Mouse (Mus musculus) left cerebral cortex, adult 2 months (tissue): ENCODE results near the gene Sinhcaf. TPM values are rescaled to one million over a fixed set of nuclear protein-coding genes. Genes with fewer than 3 reads are reported as not detected.
A peak's percentile ranks its signal among the peaks of the same experiment; 100 is the strongest.

Source experiments
- DNase-seq, 2 experiments: peaks; one replicate each; pipeline ENCODE4 v3.0.0; 2021 to 2022; ENCODE audit warnings: low spot score in 2 of 2, mixed read lengths in 1 of 2; ENCODE audit errors: extremely low spot score in 1 of 2
- H3K27ac ChIP-seq: fragments of 200-600 bp; 2 replicates; pipeline ENCODE4 v1.8.1; 2022
- H3K4me3 ChIP-seq: fragments of 200-600 bp; 2 replicates; pipeline ENCODE4 v1.8.1; 2022
- CTCF ChIP-seq: fragments of 200-600 bp; IDR thresholded peaks from 2 replicates; pipeline ENCODE4 v1.8.1; 2022; ENCODE audit warnings: antibody characterized with exemption, mild to moderate bottlenecking, moderate library complexity
- intact Hi-C: fragments of 180-260 bp; cut with DNase I; formaldehyde crosslinking; loops from one replicate; pipeline ENCODE4 v1.15.1; 2025
- total RNA-seq, 2 experiments: library from RNA; stranded (reverse); gene quantifications; 2 replicates each; pipeline ENCODE4 v1.2.3; 2021

The Sinhcaf gene
- total RNA-seq, 2 experiments from 2014 or later: 3.3 to 4.4 TPM

DNA sequence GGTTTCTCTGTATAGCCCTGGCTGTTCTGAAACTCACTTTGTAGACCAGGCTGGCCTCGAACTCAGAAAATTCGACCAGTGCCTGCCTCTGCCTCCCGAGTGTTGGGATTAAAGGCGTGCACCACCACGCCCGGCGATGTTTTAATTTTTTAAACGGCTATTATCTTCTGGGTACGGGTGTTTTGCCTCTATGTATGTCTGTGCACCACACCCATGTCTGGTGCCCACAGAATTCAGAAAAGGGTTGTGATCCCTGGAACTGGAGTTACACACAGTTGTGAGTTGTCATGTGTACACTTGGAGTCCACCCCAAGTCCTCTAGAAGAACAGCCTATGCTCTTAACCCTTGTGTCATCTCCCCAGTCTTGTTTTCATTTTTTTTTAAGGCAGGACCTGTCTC, 39.3 kb downstream of the Sinhcaf start:
- no peak for DNase-seq
- no peak for TF ChIP-seq CTCF
- H3K4me3 ChIP-seq: no peak overlapping the region
- H3K27ac ChIP-seq: no peak overlapping the region
- intact Hi-C loops: no loop called here

DNA sequence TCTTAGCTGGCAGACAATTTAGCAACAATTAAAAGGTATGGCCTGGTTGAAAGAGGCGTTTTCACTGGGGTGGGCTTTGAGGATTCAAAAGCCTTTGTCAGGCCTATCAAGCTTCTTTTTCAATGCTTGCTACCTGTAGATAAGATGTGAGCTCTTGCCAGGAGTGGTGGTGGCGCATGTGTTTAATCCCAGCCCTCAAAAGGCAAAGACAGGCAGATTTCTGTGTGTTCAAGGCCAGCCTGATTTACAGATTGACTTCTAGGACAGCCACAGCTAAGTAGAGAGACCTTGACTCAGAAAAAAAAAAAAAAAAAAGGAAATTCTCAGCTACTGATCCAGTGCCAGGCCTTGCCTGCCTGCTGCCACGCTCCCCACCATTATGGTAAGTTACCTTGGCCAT, 43.5 kb downstream of the Sinhcaf start:
- intact Hi-C loops: no loop called here
- no peak overlapping the region for H3K4me3 ChIP-seq
- TF ChIP-seq CTCF: no peak
- no peak for DNase-seq
- no peak overlapping the region for H3K27ac ChIP-seq

DNA sequence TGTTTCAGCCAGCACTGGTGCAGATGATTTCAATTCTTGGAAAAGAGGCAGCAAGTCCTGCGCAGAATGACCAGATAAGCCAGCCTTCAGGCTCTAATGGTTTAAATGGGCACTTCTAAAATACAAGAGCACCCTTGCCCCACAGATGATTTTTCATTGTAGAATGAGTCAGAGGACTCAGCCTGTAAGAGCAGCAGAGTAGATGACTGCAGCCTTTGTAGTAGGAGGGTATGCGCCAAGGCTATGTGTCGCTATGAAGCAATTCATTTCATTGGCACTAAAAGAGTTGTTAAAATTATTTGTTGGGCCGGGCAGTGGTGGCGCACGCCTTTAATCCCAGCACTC, 49.8 kb downstream of the Sinhcaf start:
- H3K27ac ChIP-seq: peak overlapping the region; percentile 87
- peak overlapping the region; percentile 77 for H3K4me3 ChIP-seq
- no peak for TF ChIP-seq CTCF
- DNase-seq: no peak
- intact Hi-C loops: loop anchor here (1.0 kb wide), 1 partner anchor 65 kb away; the partner anchor contains the start of gene Ipo8

DNA sequence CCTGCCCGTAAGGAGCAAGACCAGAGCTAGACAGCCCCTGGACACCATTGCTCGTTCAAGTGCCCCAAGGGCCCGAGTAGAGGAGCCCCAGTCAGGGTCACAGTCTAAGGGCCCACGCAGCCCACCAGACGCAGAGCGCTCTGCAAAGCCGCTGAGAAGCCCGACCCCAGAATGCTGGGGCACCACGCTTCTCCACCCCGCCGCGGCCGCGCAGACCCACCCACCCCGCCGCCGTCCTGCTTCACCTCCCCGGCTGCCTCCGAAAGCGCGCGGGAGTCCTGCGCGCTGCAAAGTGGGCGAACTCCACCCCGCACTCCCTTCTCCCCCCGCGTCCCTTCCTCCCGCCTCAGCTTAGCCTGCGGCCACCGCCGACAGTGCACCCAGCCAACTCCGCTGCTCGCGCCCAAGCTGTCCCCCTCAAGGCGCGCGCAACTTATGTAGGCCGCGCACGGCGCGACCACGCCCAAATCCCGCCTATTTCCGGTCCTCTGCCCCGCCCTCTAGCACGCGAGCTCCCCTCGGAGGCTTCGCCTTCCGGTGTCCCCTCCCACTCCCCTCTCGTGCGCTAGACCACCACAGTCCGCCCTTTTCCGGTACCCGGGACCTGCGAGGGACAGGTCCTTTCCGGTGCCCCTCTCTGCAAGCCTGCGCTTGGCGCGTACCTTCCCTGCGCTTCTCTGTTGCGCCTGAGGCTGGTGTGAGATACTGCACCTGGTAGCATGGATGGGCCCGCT, 50.3 kb downstream of the Sinhcaf start, which contains the start of gene Caprin2:
Gene Caprin2, minus strand, starts transcription at position 465 of the 734 bp plus-strand sequence.
- peak; percentile 10 for TF ChIP-seq CTCF
- intact Hi-C loops: loop anchor here (1.0 kb wide), 1 partner anchor 65 kb away; the partner anchor contains the start of gene Ipo8

DNA sequence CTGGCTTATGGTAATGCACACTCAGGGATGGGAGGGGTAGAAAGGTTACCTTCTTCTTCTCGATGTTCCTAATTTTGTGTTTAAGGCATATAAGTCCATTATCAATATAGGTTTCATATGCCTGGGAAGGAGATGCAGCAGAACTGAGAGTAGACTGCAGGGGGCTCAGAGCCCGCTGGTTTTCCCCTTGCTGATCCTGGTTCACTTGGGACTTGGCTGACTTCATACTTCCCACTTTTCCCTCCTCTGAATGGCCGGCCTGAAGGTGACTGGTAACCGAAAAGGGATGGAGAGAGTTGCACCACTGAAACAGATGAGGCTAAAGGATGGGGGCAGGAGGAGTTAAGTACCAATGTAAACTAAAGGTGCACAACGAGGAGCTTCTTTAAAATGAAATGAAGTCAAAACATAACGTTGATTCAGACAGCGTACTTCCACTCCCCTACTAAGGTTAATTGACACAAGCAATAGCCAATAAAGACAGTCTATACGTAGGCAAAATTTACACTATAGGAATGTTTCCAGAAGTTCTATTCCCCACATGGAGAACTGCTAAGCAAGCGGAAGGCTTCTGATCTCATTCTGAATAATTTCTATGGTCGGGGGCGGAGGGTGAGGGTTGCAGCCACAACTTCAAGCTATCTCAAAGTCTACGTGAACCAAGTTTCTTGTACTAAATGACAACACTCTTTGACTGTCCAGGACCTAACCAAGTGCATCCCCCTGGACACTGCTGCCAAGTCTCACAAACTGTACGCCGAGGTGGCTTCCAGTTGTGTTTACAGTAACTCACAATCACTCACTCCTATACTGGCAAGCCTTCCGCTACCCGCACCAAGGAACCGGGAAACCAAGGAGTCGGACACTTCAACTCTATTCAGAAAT, 51.1 kb downstream of the Sinhcaf start:
- H3K4me3 ChIP-seq: peak overlapping the region; percentile 77
- intact Hi-C loops: no loop called here
- TF ChIP-seq CTCF: no peak; the same call in none of the 2 replicates
- DNase-seq: peak; percentile 13
- peak overlapping the region; percentile 51 for H3K27ac ChIP-seq

More for the DNA sequence above, 50.3 kb downstream of the Sinhcaf start, which contains the start of gene Caprin2:
- peak within 1 kb of the TSS; percentile 77 for H3K4me3 ChIP-seq
- peak within 1 kb of the TSS; percentile 87 for H3K27ac ChIP-seq
- DNase-seq: peak; percentile 89 to 90

DNA sequence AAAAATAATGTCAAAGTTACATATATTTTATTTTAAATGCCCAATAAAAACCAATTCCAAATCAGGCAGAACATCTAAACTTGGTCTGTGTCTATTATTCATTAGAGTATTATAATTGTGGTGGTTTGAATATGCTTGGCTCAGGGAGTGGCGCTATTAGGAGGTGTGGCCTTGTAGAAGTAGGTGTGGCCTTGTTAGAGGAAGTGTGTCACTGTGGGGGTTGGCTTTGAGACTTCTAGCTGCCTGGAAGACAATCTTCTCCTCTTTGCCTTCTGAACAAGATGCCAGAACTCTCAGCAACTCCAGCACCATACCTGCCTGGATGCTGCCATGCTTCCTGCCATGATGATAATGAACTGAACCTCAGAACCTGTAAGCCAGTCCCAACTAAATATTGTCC, 72.4 kb downstream of the Sinhcaf start:
- no peak overlapping the region for H3K27ac ChIP-seq
- DNase-seq: no peak
- intact Hi-C loops: no loop called here
- H3K4me3 ChIP-seq: no peak overlapping the region
- TF ChIP-seq CTCF: no peak

Other genes with a start within 250 kb of the Sinhcaf start
- gene Ipo8, start 115.0 kb downstream of the Sinhcaf start, total RNA-seq: 10 to 100 TPM; 47.7 to 47.9 TPM
- gene Caprin2, start 50.2 kb downstream of the Sinhcaf start, total RNA-seq: 1 to 10 TPM; 7.7 to 8.0 TPM
- gene Dennd5b, start 155.2 kb upstream of the Sinhcaf start, total RNA-seq: 10 to 100 TPM; 67.8 to 73.1 TPM
- gene Gm10203, start 183.7 kb upstream of the Sinhcaf start, total RNA-seq: not detected
- gene Etfbkmt, start 193.4 kb upstream of the Sinhcaf start, total RNA-seq: 1 to 10 TPM; 2.2 to 2.6 TPM
- 10 to 100 TPM; 34.7 to 36.6 TPM for gene Amn1, start 242.2 kb upstream of the Sinhcaf start, total RNA-seq